Mouse (Mus musculus): Measurements from ENCODE around the gene Gm17455.

DNA sequence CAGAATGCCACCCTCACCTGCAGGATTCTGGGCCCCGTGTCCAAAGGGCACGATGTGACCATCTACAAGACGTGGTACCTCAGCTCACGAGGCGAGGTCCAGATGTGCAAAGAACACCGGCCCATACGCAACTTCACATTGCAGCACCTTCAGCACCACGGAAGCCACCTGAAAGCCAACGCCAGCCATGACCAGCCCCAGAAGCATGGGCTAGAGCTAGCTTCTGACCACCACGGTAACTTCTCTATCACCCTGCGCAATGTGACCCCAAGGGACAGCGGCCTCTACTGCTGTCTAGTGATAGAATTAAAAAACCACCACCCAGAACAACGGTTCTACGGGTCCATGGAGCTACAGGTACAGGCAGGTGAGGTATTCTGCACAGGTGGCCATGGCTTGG is 41.6 kb upstream of the Gm17455 start:
- TF ChIP-seq CTCF (conservative IDR thresholded peaks at IDR 0.05; ENCODE audit: low read length) (no peak), NANOG (IDR thresholded peaks at IDR 0.05; ENCODE audit: borderline replicate concordance, low read length) (no peak), POU5F1 (IDR thresholded peaks at IDR 0.05; ENCODE audit: borderline replicate concordance, low read length) (no peak)
